Mouse (Mus musculus) G1E (cell line): Measurements from ENCODE around the gene Ttc36.

Experiments
- CTCF ChIP-seq: IDR thresholded peaks from 2 replicates; pipeline ENCODE4 v1.5.1; 2012; ENCODE audit warnings: low read depth, low read length, inconsistent platforms, mixed read lengths
- GATA1 ChIP-seq: IDR thresholded peaks from 2 replicates; pipeline ENCODE4 v1.6.1; 2012; ENCODE audit warnings: borderline replicate concordance, low read length, inconsistent platforms, mixed read lengths
- GATA2 ChIP-seq: IDR thresholded peaks from 2 replicates; pipeline ENCODE4 v1.6.1; 2012; ENCODE audit warnings: low read depth, low read length, inconsistent platforms, borderline replicate concordance
- TAL1 ChIP-seq: conservative IDR thresholded peaks from 2 replicates; pipeline ENCODE4 v1.6.1; 2012; ENCODE audit warnings: low read depth, low read length, inconsistent platforms, mixed read lengths

- TF ChIP-seq CTCF (peak; percentile 81), GATA1 (no peak), TAL1 (no peak), GATA2 (no peak)
These were observed 29.9 kb downstream of the Ttc36 start for GRCm38 (mm10) chr9:44772750-44773651.
